Mouse (Mus musculus) CH12.LX (cell line): ENCODE results near the gene Lrrc75a. TPM values are rescaled to one million over a fixed set of nuclear protein-coding genes. Genes with fewer than 3 reads are reported as not detected.

ENCODE experiments used
- DNase-seq: peaks from one replicate; pipeline ENCODE4 v3.0.0-alpha.2; 2013; ENCODE audit errors: extremely low read depth
- H3K27ac ChIP-seq: 2 replicates; pipeline ENCODE4 v1.5.1; 2012; ENCODE audit warnings: low read depth, mild to moderate bottlenecking, control low read depth, moderate library complexity; ENCODE audit not compliant: insufficient read depth
- H3K27me3 ChIP-seq: replicated peaks from 2 replicates; pipeline ENCODE3; 2012; ENCODE audit warnings: inconsistent platforms
- H3K36me3 ChIP-seq, 2 experiments: replicated peaks in 1 of 2; 2 replicates each; pipeline versions ENCODE3 to v1.6.1; 2012; ENCODE audit warnings: inconsistent platforms in 1 of 2, low read length in 1 of 2, mild to moderate bottlenecking in 1 of 2, mixed read lengths in 1 of 2, moderate library complexity in 1 of 2; ENCODE audit not compliant: control insufficient read depth in 1 of 2, insufficient read depth in 1 of 2
- H3K4me1 ChIP-seq, 2 experiments: 2 replicates each; pipeline ENCODE4 v1.6.1; 2012; ENCODE audit warnings: inconsistent platforms in 1 of 2, moderate library complexity in 1 of 2; ENCODE audit not compliant: insufficient read depth in 2 of 2, control insufficient read depth in 1 of 2
- H3K4me2 ChIP-seq: 2 replicates; pipeline ENCODE4 v1.6.1; 2012; ENCODE audit warnings: low read depth, mild to moderate bottlenecking, control low read depth; ENCODE audit not compliant: poor library complexity, insufficient read depth, severe bottlenecking
- H3K4me3 ChIP-seq, 3 experiments: fragments of 150-350 bp in 1 of 3; sonication (generic) in 1 of 3; replicated peaks in 1 of 3; 2 replicates each; pipeline versions ENCODE3 to v1.5.1; 2011 to 2012; ENCODE audit warnings: low read depth in 2 of 3, low read length in 2 of 3, mild to moderate bottlenecking in 2 of 3, moderate library complexity in 2 of 3, control low read depth in 1 of 3, improper control_type of control experiment in 1 of 3, inconsistent platforms in 1 of 3, mixed read lengths in 1 of 3; ENCODE audit not compliant: poor library complexity in 1 of 3
- H3K79me2 ChIP-seq: replicated peaks from 2 replicates; pipeline ENCODE4 v1.6.1; 2012; ENCODE audit warnings: mild to moderate bottlenecking, moderate library complexity; ENCODE audit not compliant: control insufficient read depth, poor library complexity, insufficient read depth, severe bottlenecking; ENCODE audit errors: extremely low read depth
- H3K9ac ChIP-seq: 2 replicates; pipeline ENCODE4 v1.6.1; 2012; ENCODE audit warnings: low read depth, mild to moderate bottlenecking, control low read depth, moderate library complexity; ENCODE audit not compliant: insufficient read depth
- H3K9me3 ChIP-seq: replicated peaks from 2 replicates; pipeline ENCODE3; 2012; ENCODE audit warnings: low read length, inconsistent platforms, mixed read lengths
- BHLHE40 ChIP-seq: IDR thresholded peaks from 2 replicates; pipeline ENCODE4 v1.6.1; 2011; ENCODE audit warnings: mild to moderate bottlenecking, low read depth, low read length, improper control_type of control experiment
- E2F4 ChIP-seq: IDR thresholded peaks from 2 replicates; pipeline ENCODE4 v1.6.1; 2011; ENCODE audit warnings: low read depth, low read length, improper control_type of control experiment; ENCODE audit not compliant: insufficient replicate concordance
- ELF1 ChIP-seq: IDR thresholded peaks from 2 replicates; pipeline ENCODE4 v1.6.1; 2014; ENCODE audit warnings: low read depth, mild to moderate bottlenecking, inconsistent platforms, low read length, improper control_type of control experiment
- ETS1 ChIP-seq: conservative IDR thresholded peaks from 2 replicates; pipeline ENCODE4 v1.6.1; 2012; ENCODE audit warnings: low read depth, mild to moderate bottlenecking, inconsistent platforms, low read length, improper control_type of control experiment, moderate library complexity
- KAT2A ChIP-seq: IDR thresholded peaks from 2 replicates; pipeline ENCODE4 v1.6.1; 2012; ENCODE audit warnings: low read length, improper control_type of control experiment, inconsistent platforms; ENCODE audit not compliant: insufficient replicate concordance
- MAZ ChIP-seq: IDR thresholded peaks from 2 replicates; pipeline ENCODE4 v1.6.1; 2012; ENCODE audit warnings: low read depth, mild to moderate bottlenecking, inconsistent platforms, low read length, improper control_type of control experiment, moderate library complexity
- MYC ChIP-seq: IDR thresholded peaks from 2 replicates; pipeline ENCODE4 v1.6.1; 2011; ENCODE audit warnings: low read depth, mild to moderate bottlenecking, improper control_type of control experiment, low read length
- PAX5 ChIP-seq: IDR thresholded peaks from 2 replicates; pipeline ENCODE4 v1.6.1; 2012; ENCODE audit warnings: low read length, inconsistent platforms, mixed read lengths
- POLR2A ChIP-seq: IDR thresholded peaks from 2 replicates; pipeline ENCODE4 v1.6.1; 2011; ENCODE audit warnings: low read depth, mild to moderate bottlenecking, improper control_type of control experiment, low read length
- RAD21 ChIP-seq: IDR thresholded peaks from 2 replicates; pipeline ENCODE4 v1.6.1; 2011; ENCODE audit warnings: low read depth, mild to moderate bottlenecking, low read length, improper control_type of control experiment, moderate library complexity
- SIN3A ChIP-seq: IDR thresholded peaks from 2 replicates; pipeline ENCODE4 v1.6.1; 2012; ENCODE audit warnings: low read length, improper control_type of control experiment, inconsistent platforms
- USF2 ChIP-seq: conservative IDR thresholded peaks from 2 replicates; pipeline ENCODE4 v1.6.1; 2011; ENCODE audit warnings: low read depth, low read length, improper control_type of control experiment
- ZC3H11A ChIP-seq: IDR thresholded peaks from 2 replicates; pipeline ENCODE4 v1.6.1; 2012; ENCODE audit warnings: low read depth, mild to moderate bottlenecking, inconsistent platforms, low read length, improper control_type of control experiment
- dilution Hi-C: fragments of 300-500 bp; cut with MboI; formaldehyde crosslinking; loops from 2 replicates; pipeline ENCODE4 v1.14.3; 2020; ENCODE audit warnings: low sequenced_read_pairs; ENCODE audit not compliant: extremely low pct_unique_long_range_greater_than_20kb, extremely low pct_ligation_motif_present
- in situ Hi-C: fragments of 300-500 bp; cut with MboI; formaldehyde crosslinking; loops from 3 replicates; pipeline ENCODE4 v1.14.3; 2019; ENCODE audit warnings: low sequenced_read_pairs, low pct_ligation_motif_present, low pct_unique_long_range_greater_than_20kb, mixed read lengths
- polyA plus RNA-seq: library from polyadenylated mRNA; unstranded; fragments of >175 nt; gene quantifications from 2 replicates; pipeline ENCODE4 v1.2.1, GENCODE M21; 2012; ENCODE audit warnings: low read depth; ENCODE audit not compliant: insufficient read length
- total RNA-seq, 2 experiments: library from RNA; depleted of rRNA; stranded (reverse); fragments of 300-350 nt in 1 of 2; fragments of >200 nt in 1 of 2; gene quantifications; 2 replicates each; pipeline ENCODE4 v1.2.3; 2012 to 2014

The Lrrc75a gene
- total and polyA plus RNA-seq, 3 experiments = 1.3 to 12.6 (median 1.8) TPM

- dilution Hi-C loops = no loop called here
- TF ChIP-seq E2F4 (no peak), ETS1 (no peak), USF2 (no peak), KAT2A (no peak), ELF1 (no peak), PAX5 (no peak), RAD21 (no peak), POLR2A (no peak), MAZ (no peak), ZC3H11A (no peak), MYC (no peak)
- TF ChIP-seq, all 38 proteins: peak for 0
- no peaks in the 10 kb centered on the region for H3K36me3 ChIP-seq
- no peaks in the 10 kb centered on the region for H3K79me2 ChIP-seq
- no peak overlapping the region for H3K4me3 ChIP-seq
- H3K9me3 ChIP-seq = no peaks in the 10 kb centered on the region
- no peak overlapping the region for H3K9ac ChIP-seq
- peaks cover 0 to 12% of the 10 kb centered on the region in 2 experiments; a peak in 2 of 4 replicates for H3K4me1 ChIP-seq
- H3K27ac ChIP-seq = no peak overlapping the region
- no peaks in the 10 kb centered on the region for H3K27me3 ChIP-seq
- in situ Hi-C loops = loop anchor here (5.0 kb wide), 1 partner anchor 67 kb away; no protein-coding TSS in a partner anchor
- no peak for DNase-seq
- H3K4me2 ChIP-seq = no peak overlapping the region
Observed at GRCm38 (mm10) chr11:62678778-62679354, 30.5 kb upstream of the Lrrc75a start.

- H3K4me1 ChIP-seq = peaks cover 4 to 19% of the 10 kb centered on the region in 2 experiments; a peak in 3 of 4 replicates
- H3K27me3 ChIP-seq = no peaks in the 10 kb centered on the region
- no peak overlapping the region for H3K27ac ChIP-seq
- in situ Hi-C loops (loop anchor here (5.0 kb wide), 1 partner anchor 64 kb away; no protein-coding TSS in a partner anchor), dilution Hi-C loops (no loop called here)
- H3K36me3 ChIP-seq = no peaks in the 10 kb centered on the region
- H3K9ac ChIP-seq = no peak overlapping the region
- no peak overlapping the region for H3K4me3 ChIP-seq
- no peak for DNase-seq
- no peak overlapping the region for H3K4me2 ChIP-seq
- H3K9me3 ChIP-seq = no peaks in the 10 kb centered on the region
- TF ChIP-seq SIN3A = no peak
- TF ChIP-seq BHLHE40 = no peak
- H3K79me2 ChIP-seq = no peaks in the 10 kb centered on the region
Observed at GRCm38 (mm10) chr11:62676290-62676596, 27.9 kb upstream of the Lrrc75a start.
